Mouse (Mus musculus) megakaryocyte, embryonic 14.5 days (primary cell): ENCODE measurements around the gene Gpr137. TPM values are rescaled to one million over a fixed set of nuclear protein-coding genes. Genes with fewer than 3 reads are reported as not detected.

Experiments used
- H3K27me3 ChIP-seq: replicated peaks from 2 replicates; pipeline ENCODE3; 2012; ENCODE audit warnings: inconsistent platforms
- H3K36me3 ChIP-seq: replicated peaks from 2 replicates; pipeline ENCODE3; 2012; ENCODE audit warnings: low read length, inconsistent platforms, mixed read lengths
- H3K4me1 ChIP-seq: 2 replicates; pipeline ENCODE4 v1.6.1; 2012; ENCODE audit warnings: inconsistent platforms
- H3K4me3 ChIP-seq: replicated peaks from 2 replicates; pipeline ENCODE3; 2012; ENCODE audit warnings: moderate library complexity, mild to moderate bottlenecking, inconsistent platforms
- H3K9me3 ChIP-seq: 2 replicates; pipeline ENCODE4 v1.6.1; 2012; ENCODE audit warnings: inconsistent platforms
- FLI1 ChIP-seq: IDR thresholded peaks from 2 replicates; pipeline ENCODE4 v1.6.1; 2012; ENCODE audit warnings: low read length, inconsistent platforms, mixed read lengths
- GATA1 ChIP-seq: IDR thresholded peaks from 3 replicates; pipeline ENCODE4 v1.6.1; 2012; ENCODE audit warnings: mixed read lengths, low read length, inconsistent platforms, borderline replicate concordance
- polyA plus RNA-seq: library from polyadenylated mRNA; stranded (reverse); fragments of >175 nt; gene quantifications from 2 replicates; pipeline ENCODE4 v1.2.3, GENCODE M21; 2012; ENCODE audit warnings: low replicate concordance; ENCODE audit not compliant: insufficient read depth

Gene Gpr137
- polyA plus RNA-seq, 1 experiment: 118 TPM

DNA sequence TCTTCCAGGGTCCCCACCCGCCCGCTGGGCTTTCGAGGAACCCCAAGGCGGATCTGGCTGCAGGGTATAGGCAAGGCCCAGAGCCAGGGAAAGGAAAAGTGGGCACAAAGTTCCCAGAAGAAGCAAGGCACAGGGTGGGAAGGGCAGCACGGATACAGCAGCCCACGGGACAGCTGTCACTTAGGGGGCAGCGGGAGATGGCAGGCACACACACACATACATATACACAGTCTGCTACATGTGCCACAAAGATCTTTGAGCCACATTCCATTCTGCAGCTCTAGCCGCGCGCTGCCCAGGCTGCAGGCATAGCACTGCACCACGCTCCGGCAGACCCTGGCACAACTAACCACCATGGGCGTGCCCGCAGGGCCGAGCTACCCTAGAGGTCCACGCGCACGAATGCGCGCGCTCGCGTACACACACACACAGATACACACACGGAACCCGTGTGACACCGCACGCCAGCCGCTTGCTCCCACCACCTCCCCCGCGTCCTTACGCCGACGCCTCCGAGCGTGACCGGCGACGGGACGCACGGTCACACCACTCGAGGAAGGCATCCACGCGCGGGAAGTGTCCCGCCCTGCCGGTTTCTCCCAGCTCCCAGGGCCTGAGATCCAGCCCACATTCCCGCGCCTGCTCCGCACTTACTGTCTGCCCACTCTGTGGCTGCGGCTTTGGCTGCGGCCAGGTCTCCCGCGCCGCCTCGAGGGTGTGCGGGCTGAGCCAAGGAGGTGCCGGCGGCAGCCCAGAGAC lies 8.7 kb downstream of the Gpr137 start:
- TF ChIP-seq FLI1: no peak
- TF ChIP-seq GATA1: no peak
- Histone ChIP-seq H3K4me1 (peaks cover 44% of the 10 kb centered on the region), H3K9me3 (no peaks in the 10 kb centered on the region), H3K4me3 (peak overlapping the region; percentile 89), H3K27me3 (peaks cover 65% of the 10 kb centered on the region), H3K36me3 (peaks cover 12% of the 10 kb centered on the region)

DNA sequence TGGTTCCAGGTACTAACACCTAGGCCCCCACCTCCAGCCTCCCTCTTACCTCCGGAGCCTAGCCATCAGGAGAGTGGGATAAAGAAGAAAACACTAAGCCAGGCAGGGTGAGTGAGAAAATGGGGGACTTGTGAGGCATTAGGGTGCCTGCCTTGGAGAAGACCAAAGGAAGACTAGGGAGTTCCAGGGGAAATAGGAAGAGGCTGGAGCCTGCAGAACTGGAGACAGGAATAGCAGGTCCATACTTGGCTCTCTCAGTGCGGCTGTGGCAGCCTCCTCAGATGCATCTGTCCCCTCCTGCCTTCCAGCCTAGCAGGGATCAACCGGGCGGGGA lies 9.2 kb downstream of the Gpr137 start:
- Histone ChIP-seq H3K4me3 (no peak overlapping the region), H3K4me1 (peaks cover 44% of the 10 kb centered on the region), H3K9me3 (no peaks in the 10 kb centered on the region), H3K27me3 (peaks cover 68% of the 10 kb centered on the region), H3K36me3 (peaks cover 6% of the 10 kb centered on the region)
- TF ChIP-seq FLI1 (no peak), GATA1 (no peak)

DNA sequence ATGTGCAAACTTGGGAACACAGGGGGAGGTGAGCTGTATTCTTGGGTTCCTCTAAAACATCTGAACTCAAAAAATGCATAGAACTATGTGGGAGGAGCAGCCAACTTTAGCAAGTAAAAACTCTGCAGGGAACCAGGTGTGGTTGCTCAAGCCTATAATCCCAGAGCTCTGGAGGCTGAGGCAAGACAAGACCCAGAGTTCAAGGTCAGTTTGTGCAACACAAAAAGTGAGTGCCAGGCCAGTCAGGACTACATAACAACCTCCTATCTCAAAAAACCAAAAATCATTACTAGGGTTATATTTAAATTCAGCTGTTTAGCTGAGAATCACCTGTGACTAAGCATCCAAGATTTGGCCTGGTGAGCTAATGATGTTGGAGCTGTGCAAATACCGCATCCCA lies 10.3 kb downstream of the Gpr137 start:
- Histone ChIP-seq H3K36me3 (no peaks in the 10 kb centered on the region), H3K9me3 (no peaks in the 10 kb centered on the region), H3K27me3 (peaks cover 78% of the 10 kb centered on the region), H3K4me3 (no peak overlapping the region), H3K4me1 (peaks cover 49% of the 10 kb centered on the region)
- no peak for TF ChIP-seq GATA1
- no peak for TF ChIP-seq FLI1

GRCm38 (mm10) chr19:6931002-6931401 lies 11.3 kb downstream of the Gpr137 start:
- no peaks in the 10 kb centered on the region for H3K36me3 ChIP-seq
- TF ChIP-seq GATA1 (no peak), FLI1 (no peak)
- no peak overlapping the region for H3K4me3 ChIP-seq
- peaks cover 3% of the 10 kb centered on the region for H3K9me3 ChIP-seq
- peaks cover 59% of the 10 kb centered on the region for H3K4me1 ChIP-seq
- H3K27me3 ChIP-seq: peaks cover 86% of the 10 kb centered on the region

GRCm38 (mm10) chr19:6928080-6928479 lies 14.2 kb downstream of the Gpr137 start:
- Histone ChIP-seq H3K9me3 (peaks cover 7% of the 10 kb centered on the region), H3K4me1 (peaks cover 74% of the 10 kb centered on the region), H3K36me3 (no peaks in the 10 kb centered on the region), H3K4me3 (no peak overlapping the region), H3K27me3 (peaks cover 73% of the 10 kb centered on the region)
- TF ChIP-seq FLI1 (no peak), GATA1 (no peak)

- Histone ChIP-seq H3K9me3 (peaks cover 7% of the 10 kb centered on the region), H3K36me3 (no peaks in the 10 kb centered on the region), H3K4me1 (peaks cover 75% of the 10 kb centered on the region), H3K27me3 (peaks cover 59% of the 10 kb centered on the region), H3K4me3 (peak overlapping the region; percentile 66)
- TF ChIP-seq GATA1 (no peak), FLI1 (no peak)
Observed at GRCm38 (mm10) chr19:6926559-6927255, 15.6 kb downstream of the Gpr137 start.

DNA sequence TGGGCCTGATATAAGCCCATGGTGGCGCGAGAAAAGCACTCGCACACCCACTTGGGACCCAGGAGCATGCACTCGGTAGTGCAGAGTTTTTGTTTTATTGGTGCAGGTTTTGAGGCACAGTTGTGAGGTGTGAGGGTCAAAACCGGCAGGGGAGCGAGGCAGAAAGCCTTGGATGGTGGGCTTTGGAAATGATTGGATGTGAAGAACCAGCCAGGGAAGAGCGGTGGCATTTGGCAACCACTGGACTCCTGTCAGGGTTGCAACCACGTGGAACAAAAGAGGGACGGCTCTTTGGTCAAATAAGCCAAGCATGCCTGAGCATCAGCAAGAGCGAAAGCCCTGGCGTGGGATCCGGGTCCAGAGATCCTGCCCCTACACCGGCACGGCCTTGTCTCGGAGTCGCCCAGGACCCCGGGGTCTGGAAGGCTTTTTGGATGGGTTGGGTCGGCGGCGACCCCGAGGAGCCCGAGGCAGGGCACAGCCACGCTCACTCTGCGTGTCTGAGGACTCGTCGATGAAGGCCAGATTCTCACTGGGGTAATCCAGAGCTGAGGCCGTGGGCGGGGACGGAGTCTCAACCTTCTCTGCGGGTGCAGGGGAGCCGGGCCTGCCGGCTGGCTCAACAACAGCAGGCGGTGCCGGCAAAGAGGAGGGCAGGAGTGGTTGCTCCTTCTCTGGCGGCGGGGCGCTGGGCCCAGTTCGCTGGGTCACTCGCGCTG lies 16.5 kb downstream of the Gpr137 start:
- H3K4me1 ChIP-seq: peaks cover 69% of the 10 kb centered on the region
- H3K4me3 ChIP-seq: peak overlapping the region; percentile 90
- H3K9me3 ChIP-seq: peaks cover 7% of the 10 kb centered on the region
- H3K27me3 ChIP-seq: peaks cover 51% of the 10 kb centered on the region
- H3K36me3 ChIP-seq: no peaks in the 10 kb centered on the region
- no peak for TF ChIP-seq GATA1
- TF ChIP-seq FLI1: no peak

GRCm38 (mm10) chr19:6925307-6925573 lies 17.0 kb downstream of the Gpr137 start, which contains the start of gene Catsperz:
TSS of gene Catsperz (minus strand) at chr19:6925380.
- Histone ChIP-seq H3K9me3 (peaks cover 7% of the 10 kb centered on the region), H3K4me3 (peak within 1 kb of the TSS; percentile 90), H3K36me3 (peaks cover 2% of the 10 kb centered on the region), H3K27me3 (peaks cover 48% of the 10 kb centered on the region), H3K4me1 (peaks cover 72% of the 10 kb centered on the region)
- TF ChIP-seq GATA1 (no peak), FLI1 (no peak)

DNA sequence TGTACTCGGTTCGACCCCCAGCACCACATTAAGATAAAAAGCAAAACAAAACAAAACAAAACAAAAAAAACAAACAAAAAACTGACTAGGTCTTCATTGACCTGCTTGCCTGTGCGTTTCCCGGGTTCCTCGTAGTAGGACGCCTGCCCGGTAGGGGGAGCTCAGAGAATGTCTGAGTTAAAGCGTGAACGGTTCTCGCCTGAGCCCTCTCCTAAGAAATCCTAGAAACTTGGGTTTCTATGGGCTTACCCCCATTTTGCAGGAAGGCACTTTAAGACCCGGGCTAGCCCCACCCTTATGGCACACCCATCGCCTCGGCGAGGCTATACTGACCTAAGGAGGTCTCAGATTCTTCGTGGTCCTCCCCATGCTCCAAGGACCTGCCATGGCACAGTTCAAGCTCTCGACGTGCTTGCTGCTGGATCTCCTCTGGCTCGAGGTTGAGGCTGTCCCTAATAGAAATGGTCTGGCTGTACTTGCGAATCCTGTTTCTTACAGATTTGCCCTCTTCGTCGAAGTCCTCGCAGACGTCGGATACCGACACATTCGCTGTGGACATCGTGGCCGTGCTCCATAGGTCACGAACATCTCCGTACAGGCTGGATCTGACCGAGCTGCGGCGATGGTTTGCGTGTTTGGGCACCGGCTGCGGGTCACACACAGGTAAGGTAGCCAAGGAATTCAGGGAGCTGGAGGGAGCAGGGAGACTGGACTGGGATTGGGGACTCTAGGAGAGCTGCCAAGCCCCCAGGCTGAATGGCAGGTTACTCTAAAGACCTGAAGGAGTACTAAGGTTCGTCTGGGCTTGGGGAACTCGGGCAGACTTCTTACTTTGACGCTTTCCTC lies 17.6 kb downstream of the Gpr137 start:
- peaks cover 8% of the 10 kb centered on the region for H3K36me3 ChIP-seq
- H3K9me3 ChIP-seq: peaks cover 7% of the 10 kb centered on the region
- peak overlapping the region; percentile 90 for H3K4me3 ChIP-seq
- H3K27me3 ChIP-seq: peaks cover 44% of the 10 kb centered on the region
- peaks cover 78% of the 10 kb centered on the region for H3K4me1 ChIP-seq
- TF ChIP-seq FLI1 (no peak), GATA1 (no peak)
